Mouse (Mus musculus): ENCODE measurements around the gene Hpd. TPM values are rescaled to one million over a fixed set of nuclear protein-coding genes. Genes with fewer than 3 reads are reported as not detected.
A peak's percentile ranks its signal among the peaks of the same experiment; 100 is the strongest.

Hpd gene
- polyA plus RNA-seq, 1 experiment from 2014 or later: not detected

- H3K27me3 ChIP-seq (ENCODE audit: control insufficient read depth, insufficient read depth, low read length): no peaks in the 10 kb centered on the region
- H3K4me2 ChIP-seq (ENCODE audit: low read depth, low read length, severe bottlenecking): peak overlapping the region; percentile 100
- H3K27ac ChIP-seq (ENCODE audit: low read depth, low read length): peak overlapping the region; percentile 100
- H3K9me3 ChIP-seq (ENCODE audit: control insufficient read depth, low read length): no peaks in the 10 kb centered on the region
- H3K9ac ChIP-seq (ENCODE audit: low read length): peak overlapping the region; percentile 100
- peaks cover 52% of the 10 kb centered on the region for H3K4me1 ChIP-seq (replicated peaks; ENCODE audit: control insufficient read depth, insufficient read depth, low read length)
- WGBS: 1% methylated on average over 20 of the region's 20 CpGs
- DNase-seq (ENCODE audit: low spot score) (peak; percentile 90), ATAC-seq (replicated peaks; ENCODE audit: low FRiP score) (no peak)
- no peaks in the 10 kb centered on the region for H3K36me3 ChIP-seq (ENCODE audit: control insufficient read depth, insufficient read depth, low read length)
- peak overlapping the region; percentile 93 for H3K4me3 ChIP-seq (ENCODE audit: low read depth, low read length)
Measured at GRCm38 (mm10) chr5:123137044-123137909, 45.2 kb downstream of the Hpd start.

- Histone ChIP-seq H3K9ac (ENCODE audit: low read length) (peak overlapping the region; percentile 100), H3K4me1 (replicated peaks; ENCODE audit: control insufficient read depth, insufficient read depth, low read length) (peaks cover 57% of the 10 kb centered on the region), H3K36me3 (ENCODE audit: control insufficient read depth, insufficient read depth, low read length) (no peaks in the 10 kb centered on the region), H3K9me3 (ENCODE audit: control insufficient read depth, low read length) (no peaks in the 10 kb centered on the region), H3K4me2 (ENCODE audit: low read depth, low read length, severe bottlenecking) (peak overlapping the region; percentile 100), H3K27me3 (ENCODE audit: control insufficient read depth, insufficient read depth, low read length) (no peaks in the 10 kb centered on the region), H3K4me3 (ENCODE audit: low read depth, low read length) (peak overlapping the region; percentile 93), H3K27ac (ENCODE audit: low read depth, low read length) (peak overlapping the region; percentile 100)
- under 1% methylated on average over 13 of the region's 13 CpGs for WGBS
- ATAC-seq (replicated peaks; ENCODE audit: low FRiP score) (no peak), DNase-seq (ENCODE audit: low spot score) (peak; percentile 88)
Measured at GRCm38 (mm10) chr5:123136361-123137043, 46.0 kb downstream of the Hpd start.

- DNase-seq (ENCODE audit: low spot score): peak; percentile 77
- Histone ChIP-seq H3K27ac (ENCODE audit: low read depth, low read length) (peak overlapping the region; percentile 100), H3K4me2 (ENCODE audit: low read depth, low read length, severe bottlenecking) (peak overlapping the region; percentile 100), H3K27me3 (ENCODE audit: control insufficient read depth, insufficient read depth, low read length) (no peaks in the 10 kb centered on the region), H3K4me1 (replicated peaks; ENCODE audit: control insufficient read depth, insufficient read depth, low read length) (peaks cover 57% of the 10 kb centered on the region), H3K4me3 (ENCODE audit: low read depth, low read length) (peak overlapping the region; percentile 93), H3K9me3 (ENCODE audit: control insufficient read depth, low read length) (no peaks in the 10 kb centered on the region), H3K36me3 (ENCODE audit: control insufficient read depth, insufficient read depth, low read length) (no peaks in the 10 kb centered on the region), H3K9ac (ENCODE audit: low read length) (peak overlapping the region; percentile 100)
- 2% methylated on average over 30 of the region's 30 CpGs for WGBS
- no peak for ATAC-seq (replicated peaks; ENCODE audit: low FRiP score)
Measured at GRCm38 (mm10) chr5:123135471-123136360, 46.8 kb downstream of the Hpd start.

GRCm38 (mm10) chr5:123134875-123135382 lies 47.6 kb downstream of the Hpd start:
- peak overlapping the region; percentile 100 for H3K4me2 ChIP-seq (ENCODE audit: low read depth, low read length, severe bottlenecking)
- no peak for DNase-seq (ENCODE audit: low spot score)
- peak overlapping the region; percentile 93 for H3K4me3 ChIP-seq (ENCODE audit: low read depth, low read length)
- no peaks in the 10 kb centered on the region for H3K36me3 ChIP-seq (ENCODE audit: control insufficient read depth, insufficient read depth, low read length)
- peaks cover 57% of the 10 kb centered on the region for H3K4me1 ChIP-seq (replicated peaks; ENCODE audit: control insufficient read depth, insufficient read depth, low read length)
- no peaks in the 10 kb centered on the region for H3K27me3 ChIP-seq (ENCODE audit: control insufficient read depth, insufficient read depth, low read length)
- no peaks in the 10 kb centered on the region for H3K9me3 ChIP-seq (ENCODE audit: control insufficient read depth, low read length)
- peak overlapping the region; percentile 100 for H3K9ac ChIP-seq (ENCODE audit: low read length)
- peak overlapping the region; percentile 100 for H3K27ac ChIP-seq (ENCODE audit: low read depth, low read length)
- no peak for ATAC-seq (replicated peaks; ENCODE audit: low FRiP score)
- WGBS: 20% methylated on average over 8 of the region's 8 CpGs

- Histone ChIP-seq H3K36me3 (ENCODE audit: control insufficient read depth, insufficient read depth, low read length) (no peaks in the 10 kb centered on the region), H3K9me3 (ENCODE audit: control insufficient read depth, low read length) (no peaks in the 10 kb centered on the region), H3K27ac (ENCODE audit: low read depth, low read length) (peak overlapping the region; percentile 100), H3K4me3 (ENCODE audit: low read depth, low read length) (peak overlapping the region; percentile 93; the same call in 1 of the 2 replicates), H3K9ac (ENCODE audit: low read length) (peak overlapping the region; percentile 100), H3K27me3 (ENCODE audit: control insufficient read depth, insufficient read depth, low read length) (no peaks in the 10 kb centered on the region), H3K4me2 (ENCODE audit: low read depth, low read length, severe bottlenecking) (peak overlapping the region; percentile 100), H3K4me1 (replicated peaks; ENCODE audit: control insufficient read depth, insufficient read depth, low read length) (peaks cover 57% of the 10 kb centered on the region)
- no peak for DNase-seq (ENCODE audit: low spot score)
- no peak for ATAC-seq (replicated peaks; ENCODE audit: low FRiP score)
- 32% methylated on average over 13 of the region's 13 CpGs for WGBS
Measured at GRCm38 (mm10) chr5:123134186-123134874, 48.2 kb downstream of the Hpd start.

GRCm38 (mm10) chr5:123133784-123134143 lies 48.8 kb downstream of the Hpd start:
- 21% methylated on average over 7 of the region's 7 CpGs for WGBS
- no peaks in the 10 kb centered on the region for H3K27me3 ChIP-seq (ENCODE audit: control insufficient read depth, insufficient read depth, low read length)
- peak overlapping the region; percentile 39 for H3K27ac ChIP-seq (ENCODE audit: low read depth, low read length)
- H3K4me2 ChIP-seq (ENCODE audit: low read depth, low read length, severe bottlenecking): peak overlapping the region; percentile 38; the same call in 1 of the 2 replicates
- H3K9me3 ChIP-seq (ENCODE audit: control insufficient read depth, low read length): no peaks in the 10 kb centered on the region
- H3K36me3 ChIP-seq (ENCODE audit: control insufficient read depth, insufficient read depth, low read length): no peaks in the 10 kb centered on the region
- no peak for DNase-seq (ENCODE audit: low spot score)
- no peak for ATAC-seq (replicated peaks; ENCODE audit: low FRiP score)
- H3K4me3 ChIP-seq (ENCODE audit: low read depth, low read length): no peak overlapping the region
- no peak overlapping the region for H3K9ac ChIP-seq (ENCODE audit: low read length)
- peaks cover 57% of the 10 kb centered on the region for H3K4me1 ChIP-seq (replicated peaks; ENCODE audit: control insufficient read depth, insufficient read depth, low read length)

- no peaks in the 10 kb centered on the region for H3K36me3 ChIP-seq (ENCODE audit: control insufficient read depth, insufficient read depth, low read length)
- H3K9me3 ChIP-seq (ENCODE audit: control insufficient read depth, low read length): no peaks in the 10 kb centered on the region
- no peak overlapping the region for H3K9ac ChIP-seq (ENCODE audit: low read length)
- 17% methylated on average over 18 of the region's 18 CpGs for WGBS
- no peaks in the 10 kb centered on the region for H3K27me3 ChIP-seq (ENCODE audit: control insufficient read depth, insufficient read depth, low read length)
- H3K4me2 ChIP-seq (ENCODE audit: low read depth, low read length, severe bottlenecking): peak overlapping the region; percentile 38; the same call in 1 of the 2 replicates
- no peak overlapping the region for H3K4me3 ChIP-seq (ENCODE audit: low read depth, low read length)
- peak overlapping the region; percentile 39; the same call in 1 of the 2 replicates for H3K27ac ChIP-seq (ENCODE audit: low read depth, low read length)
- peaks cover 56% of the 10 kb centered on the region for H3K4me1 ChIP-seq (replicated peaks; ENCODE audit: control insufficient read depth, insufficient read depth, low read length)
- ATAC-seq (replicated peaks; ENCODE audit: low FRiP score) (no peak), DNase-seq (ENCODE audit: low spot score) (peak; percentile 93)
Measured at GRCm38 (mm10) chr5:123133083-123133783, 49.3 kb downstream of the Hpd start.
